Mouse (Mus musculus) adrenal gland, adult (tissue): ENCODE data around the gene Rrp12.
A peak's percentile ranks its signal among the peaks of the same experiment; 100 is the strongest.

ENCODE experiments used
- DNase-seq, 2 experiments: peaks; one replicate each; pipeline ENCODE4 v3.0.0; 2022 to 2023; ENCODE audit warnings: low spot score in 1 of 2; ENCODE audit not compliant: inconsistent age in 2 of 2

The Rrp12 gene

GRCm38 (mm10) chr19:41831718-41832391 lies 64.1 kb downstream of the Rrp12 start:
- DNase-seq: peak in 1 of 2 experiments; percentile 13

GRCm38 (mm10) chr19:41831101-41831570 lies 64.8 kb downstream of the Rrp12 start:
- peak; percentile 65 to 77 for DNase-seq

DNA sequence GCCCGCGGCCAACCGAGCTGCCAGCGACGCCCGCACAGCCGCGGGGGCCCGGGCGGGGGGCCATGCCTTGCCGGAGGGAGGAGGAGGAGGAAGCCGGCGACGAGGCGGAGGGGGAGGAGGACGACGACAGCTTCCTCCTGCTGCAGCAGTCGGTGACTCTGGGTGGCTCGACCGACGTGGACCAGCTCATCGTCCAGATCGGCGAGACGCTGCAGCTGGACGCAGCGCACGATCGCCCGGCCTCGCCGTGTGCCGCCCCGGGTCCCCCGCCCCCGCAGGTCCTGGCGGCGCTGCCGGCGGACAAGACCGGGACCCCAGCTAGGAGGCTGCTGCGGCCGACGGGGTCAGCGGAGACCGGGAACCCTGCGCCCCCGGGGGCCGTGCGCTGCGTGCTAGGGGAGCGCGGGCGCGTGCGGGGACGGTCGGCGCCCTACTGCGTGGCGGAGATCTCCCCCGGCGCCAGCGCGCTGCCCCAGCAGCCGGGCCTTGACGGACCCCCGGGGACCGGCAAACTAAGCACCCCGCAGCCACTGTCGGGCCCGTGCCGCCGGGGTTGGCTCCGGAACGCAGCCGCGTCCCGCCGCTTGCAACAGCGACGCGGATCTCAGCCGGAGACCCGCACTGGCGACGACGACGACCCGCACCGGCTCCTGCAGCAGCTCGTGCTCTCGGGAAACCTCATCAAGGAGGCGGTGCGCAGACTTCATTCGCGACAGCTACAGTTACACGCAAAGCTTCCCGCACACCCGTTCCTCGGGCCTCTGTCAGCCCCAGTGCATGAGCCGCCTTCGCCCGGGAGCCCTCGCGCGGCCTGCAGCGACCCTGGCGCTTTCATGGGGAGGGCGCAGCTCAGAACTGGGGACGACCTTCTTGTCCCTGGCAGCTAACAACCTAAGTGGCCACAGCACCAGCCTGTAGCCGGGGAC lies 65.6 kb downstream of the Rrp12 start:
- DNase-seq: peak; percentile 79 to 81

- DNase-seq: peak; percentile 89 to 98
These were observed 66.4 kb downstream of the Rrp12 start, which contains the start of gene Frat1 for GRCm38 (mm10) chr19:41829381-41830105. TSS of gene Frat1 (plus strand) at chr19:41829970.

DNA sequence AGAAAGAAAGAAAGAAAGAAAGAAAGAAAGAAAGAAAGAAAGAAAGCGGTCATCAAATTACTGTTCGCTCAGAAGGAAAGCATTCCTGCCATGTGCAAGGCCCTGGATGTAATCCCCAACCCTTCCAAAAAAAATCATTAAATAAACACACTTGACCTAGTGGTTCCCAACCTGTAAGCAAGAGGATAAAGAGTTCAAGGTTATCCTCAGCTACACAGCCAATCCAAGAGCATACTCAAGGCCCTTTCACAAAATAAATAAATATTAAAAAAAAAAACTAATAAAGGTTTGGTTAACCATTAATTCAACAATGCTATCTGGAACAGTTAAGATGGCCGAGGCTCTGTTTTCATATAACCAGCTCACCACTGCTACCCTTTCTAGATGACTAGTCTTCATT lies 67.0 kb downstream of the Rrp12 start:
- no peak for DNase-seq

GRCm38 (mm10) chr19:41826529-41826928 lies 69.4 kb downstream of the Rrp12 start:
- no peak for DNase-seq

- no peak for DNase-seq
These were observed 71.0 kb downstream of the Rrp12 start for GRCm38 (mm10) chr19:41824950-41825349.

GRCm38 (mm10) chr19:41822589-41822988 lies 73.4 kb downstream of the Rrp12 start:
- DNase-seq: no peak

- no peak for DNase-seq
These were observed 74.5 kb downstream of the Rrp12 start for GRCm38 (mm10) chr19:41821436-41821835.

GRCm38 (mm10) chr19:41818749-41819148 lies 77.2 kb downstream of the Rrp12 start:
- no peak for DNase-seq

DNA sequence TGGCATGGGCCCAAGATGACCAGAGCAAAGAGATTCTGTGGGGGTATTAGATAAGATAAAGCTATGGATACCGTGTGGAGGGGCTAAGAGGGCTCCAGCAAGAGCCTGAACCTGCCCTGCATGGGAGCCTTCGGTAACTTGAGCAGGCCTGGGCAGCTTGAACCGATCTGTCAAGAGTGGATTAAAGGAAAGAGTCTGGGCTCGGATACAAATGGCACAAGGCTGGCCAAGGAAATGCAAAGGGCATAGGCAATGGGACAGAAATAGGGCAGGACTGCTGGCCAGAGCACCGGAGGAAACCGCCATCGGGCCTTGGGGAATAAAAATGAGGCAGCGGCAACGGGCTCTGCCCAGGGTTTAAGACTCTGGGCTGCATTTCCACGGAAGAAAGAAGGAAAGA lies 78.6 kb downstream of the Rrp12 start:
- DNase-seq: peak in 1 of 2 experiments; percentile 55

DNA sequence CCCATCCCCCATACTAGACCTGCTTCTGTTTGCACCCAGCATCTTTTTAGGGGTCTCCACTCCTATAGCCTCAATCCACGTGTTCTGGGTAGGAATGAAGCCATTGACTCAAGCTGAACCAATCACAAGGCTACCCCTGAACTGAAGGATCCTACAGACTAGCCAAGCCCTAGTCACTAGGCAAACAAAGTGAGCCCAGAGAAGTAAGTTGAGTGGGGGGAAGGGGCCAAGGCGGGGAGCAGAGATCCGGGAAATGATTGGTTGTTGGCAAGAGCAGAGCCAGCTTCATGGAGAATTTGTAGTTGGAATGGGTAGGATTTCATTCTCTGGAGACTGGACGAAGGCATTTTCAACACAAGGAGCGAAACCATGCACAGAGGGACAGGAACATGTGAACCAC lies 79.1 kb downstream of the Rrp12 start:
- no peak for DNase-seq

- no peak for DNase-seq
These were observed 79.6 kb downstream of the Rrp12 start for GRCm38 (mm10) chr19:41816410-41816809.

DNA sequence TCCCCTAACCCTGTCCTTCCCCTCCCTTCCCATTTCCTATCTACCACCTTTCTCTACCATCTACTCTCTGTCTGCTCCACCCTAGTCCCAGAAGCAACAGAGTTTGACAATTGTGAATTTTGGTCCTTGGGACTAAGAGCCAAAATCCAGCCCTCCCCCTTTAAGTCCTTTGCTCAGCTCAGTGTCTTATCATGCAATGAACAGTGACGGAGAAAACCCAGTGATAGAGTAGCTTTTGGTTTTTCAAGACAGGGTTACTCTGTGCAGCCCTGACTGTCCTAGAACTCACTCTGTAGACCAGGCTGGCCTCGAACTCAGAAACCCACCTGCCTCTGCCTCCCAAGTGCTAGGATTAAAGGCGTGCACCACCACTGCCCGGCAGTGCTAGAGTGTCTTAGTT lies 82.6 kb downstream of the Rrp12 start:
- DNase-seq: no peak
